Mouse (Mus musculus): ENCODE data around the gene Gm12258. TPM values are rescaled to one million over a fixed set of nuclear protein-coding genes. Genes with fewer than 3 reads are reported as not detected.
A peak's percentile ranks its signal among the peaks of the same experiment; 100 is the strongest.
"Not testable (repeated sequence)": the region's sequence is repeated elsewhere in the genome, so short reads cannot be mapped to it uniquely, and the experiment has no call there.

Gm12258 gene
- polyA plus RNA-seq, 1 experiment, result 2.6 TPM

DNA sequence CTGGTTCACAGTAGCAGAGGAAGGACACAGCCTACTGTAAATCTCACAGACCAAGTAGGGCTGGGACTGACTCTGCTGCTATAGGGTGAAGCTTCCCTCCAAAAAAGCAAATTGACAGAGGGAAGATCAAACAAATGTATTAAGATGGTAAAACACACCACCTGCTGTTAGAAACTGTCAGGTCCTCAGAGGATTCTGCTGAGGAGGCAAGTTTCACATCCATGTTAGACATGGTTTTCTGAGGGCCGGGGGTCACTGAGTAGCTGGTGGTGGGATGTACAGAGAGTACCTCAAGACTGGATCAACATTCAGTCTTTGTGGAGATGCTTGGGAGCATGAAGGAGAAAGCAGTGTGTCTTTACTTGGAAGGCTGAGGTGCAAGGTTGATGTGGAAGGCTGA, 31.3 kb upstream of the Gm12258 start:
- WGBS, result 80% methylated on average over 1 of the region's 1 CpGs
- no peaks in the 10 kb centered on the region for H3K36me3 ChIP-seq (ENCODE audit: control insufficient read depth, insufficient read depth, low read length)
- H3K4me1 ChIP-seq (ENCODE audit: control insufficient read depth, insufficient read depth, insufficient read length), result no peaks in the 10 kb centered on the region
- TF ChIP-seq CTCF (IDR thresholded peaks at IDR 0.05; ENCODE audit: extremely low read depth, insufficient read depth, insufficient read length, insufficient replicate concordance) (no peak), POLR2A (IDR thresholded peaks at IDR 0.05; ENCODE audit: low read depth, low read length) (no peak)
- no peak for DNase-seq (ENCODE audit: low read depth in 1 of 2, low spot score in 2 of 2)
- H3K27ac ChIP-seq (ENCODE audit: insufficient read depth, low read length), result no peak overlapping the region
- no peak overlapping the region for H3K4me3 ChIP-seq (ENCODE audit: extremely low read depth, insufficient read depth, insufficient read length)
- H3K27me3 ChIP-seq (ENCODE audit: control insufficient read depth, insufficient read depth, low read length), result no peaks in the 10 kb centered on the region

DNA sequence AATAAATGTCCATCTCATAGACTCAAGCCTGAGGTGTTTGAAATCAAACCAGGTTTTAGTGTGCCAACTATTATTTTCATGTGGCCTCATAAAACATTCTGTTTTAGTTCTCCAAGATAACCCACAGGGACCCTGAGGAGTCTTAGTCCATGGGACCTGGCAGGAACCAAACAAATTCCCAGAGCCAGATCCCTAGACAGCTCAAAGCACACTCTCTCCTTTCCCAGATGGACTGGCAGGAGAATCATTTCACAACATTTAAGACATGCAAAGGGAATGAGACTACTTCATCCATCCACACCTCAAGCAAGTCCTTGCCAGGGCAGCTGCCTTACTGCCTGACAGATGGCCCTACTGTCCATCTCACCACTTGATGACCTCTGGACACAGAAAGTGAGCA, 18.0 kb upstream of the Gm12258 start, which contains the start of gene Olfr312:
Gene Olfr312 (plus strand): TSS at position 301 of the 400 bp plus-strand sequence.
- H3K4me1 ChIP-seq (ENCODE audit: control insufficient read depth, insufficient read depth, insufficient read length); H3K4me3 ChIP-seq (ENCODE audit: extremely low read depth, insufficient read depth, insufficient read length); H3K27ac ChIP-seq (ENCODE audit: insufficient read depth, low read length); H3K36me3 ChIP-seq (ENCODE audit: control insufficient read depth, insufficient read depth, low read length); H3K27me3 ChIP-seq (ENCODE audit: control insufficient read depth, insufficient read depth, low read length); DNase-seq (ENCODE audit: low read depth in 1 of 2, low spot score in 2 of 2): not testable (repeated sequence)

DNA sequence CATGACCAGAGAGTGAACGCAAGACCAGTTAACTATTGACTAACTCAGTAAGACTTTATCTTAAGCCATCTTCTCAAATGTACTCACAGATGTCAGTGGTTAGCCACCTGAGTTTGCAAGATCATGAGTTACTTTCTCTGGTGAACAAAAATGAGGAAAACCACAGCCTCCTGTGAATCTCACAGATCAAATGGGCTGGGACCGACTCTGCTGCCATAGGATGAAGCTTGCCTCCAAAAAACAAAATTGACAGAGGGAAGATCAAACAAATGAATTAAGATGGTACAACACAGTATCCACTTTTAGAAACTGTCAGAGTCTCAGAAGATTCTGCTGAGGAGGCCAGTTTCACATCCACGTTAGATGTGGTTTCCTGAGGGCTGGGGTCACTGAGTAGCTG, 17.2 kb upstream of the Gm12258 start:
- 30% methylated on average over 3 of the region's 3 CpGs for WGBS
- H3K4me3 ChIP-seq (ENCODE audit: extremely low read depth, insufficient read depth, insufficient read length), result no peak overlapping the region
- H3K27ac ChIP-seq (ENCODE audit: insufficient read depth, low read length), result no peak overlapping the region
- no peaks in the 10 kb centered on the region for H3K27me3 ChIP-seq (ENCODE audit: control insufficient read depth, insufficient read depth, low read length)
- TF ChIP-seq CTCF (IDR thresholded peaks at IDR 0.05; ENCODE audit: extremely low read depth, insufficient read depth, insufficient read length, insufficient replicate concordance), result no peak
- no peak for TF ChIP-seq POLR2A (IDR thresholded peaks at IDR 0.05; ENCODE audit: low read depth, low read length)
- no peak for DNase-seq (ENCODE audit: low read depth in 1 of 2, low spot score in 2 of 2)
- H3K36me3 ChIP-seq (ENCODE audit: control insufficient read depth, insufficient read depth, low read length), result no peaks in the 10 kb centered on the region
- H3K4me1 ChIP-seq (ENCODE audit: control insufficient read depth, insufficient read depth, insufficient read length), result no peaks in the 10 kb centered on the region

DNA sequence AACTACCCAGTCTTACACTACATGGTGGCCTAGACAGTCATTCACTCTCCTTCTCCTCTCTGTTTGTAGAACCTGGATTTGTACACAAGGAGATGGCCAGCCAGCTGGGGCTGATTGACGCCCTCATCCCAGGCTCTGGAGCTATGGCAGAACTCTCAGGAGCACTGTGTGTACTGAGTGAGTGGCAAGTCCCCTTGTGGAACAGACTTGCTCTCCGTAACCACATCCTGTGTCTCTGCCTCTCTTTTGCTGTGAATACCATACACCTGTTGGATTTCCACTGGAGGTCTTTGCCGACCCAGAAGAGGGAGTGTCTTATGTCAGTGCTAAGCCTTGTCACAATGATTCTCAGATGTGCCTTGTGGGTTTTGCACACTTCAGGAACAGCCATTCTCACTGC, 14.4 kb upstream of the Gm12258 start:
- not testable (repeated sequence) for H3K4me3 ChIP-seq (ENCODE audit: extremely low read depth, insufficient read depth, insufficient read length); H3K27ac ChIP-seq (ENCODE audit: insufficient read depth, low read length); H3K36me3 ChIP-seq (ENCODE audit: control insufficient read depth, insufficient read depth, low read length); H3K27me3 ChIP-seq (ENCODE audit: control insufficient read depth, insufficient read depth, low read length); H3K4me1 ChIP-seq (ENCODE audit: control insufficient read depth, insufficient read depth, insufficient read length); DNase-seq (ENCODE audit: low read depth in 1 of 2, low spot score in 2 of 2)
- 62% methylated on average over 3 of the region's 3 CpGs for WGBS

GRCm38 (mm10) chr11:58838951-58839350, 8.0 kb upstream of the Gm12258 start, which contains the start of gene Olfr311:
Olfr311 (plus strand) TSS chr11:58839251.
- not testable (repeated sequence) for H3K36me3 ChIP-seq (ENCODE audit: control insufficient read depth, insufficient read depth, low read length); H3K4me1 ChIP-seq (ENCODE audit: control insufficient read depth, insufficient read depth, insufficient read length); H3K27me3 ChIP-seq (ENCODE audit: control insufficient read depth, insufficient read depth, low read length); H3K27ac ChIP-seq (ENCODE audit: insufficient read depth, low read length); H3K4me3 ChIP-seq (ENCODE audit: extremely low read depth, insufficient read depth, insufficient read length); DNase-seq (ENCODE audit: low read depth in 1 of 2, low spot score in 2 of 2)

- TF ChIP-seq CTCF (IDR thresholded peaks at IDR 0.05; ENCODE audit: extremely low read depth, insufficient read depth, insufficient read length, insufficient replicate concordance) (no peak), POLR2A (IDR thresholded peaks at IDR 0.05; ENCODE audit: low read depth, low read length) (no peak)
- 5% methylated on average over 9 of the region's 9 CpGs for WGBS
- H3K27me3 ChIP-seq (ENCODE audit: control insufficient read depth, insufficient read depth, low read length), result no peaks in the 10 kb centered on the region
These were observed 678 bp downstream of the Gm12258 start for GRCm38 (mm10) chr11:58847636-58848035.

GRCm38 (mm10) chr11:58849731-58850130, 2.8 kb downstream of the Gm12258 start:
- TF ChIP-seq CTCF (IDR thresholded peaks at IDR 0.05; ENCODE audit: extremely low read depth, insufficient read depth, insufficient read length, insufficient replicate concordance), result no peak
- H3K27ac ChIP-seq (ENCODE audit: insufficient read depth, low read length), result no peak overlapping the region
- peaks cover 8% of the 10 kb centered on the region for H3K36me3 ChIP-seq (ENCODE audit: control insufficient read depth, insufficient read depth, low read length)
- H3K4me3 ChIP-seq (ENCODE audit: extremely low read depth, insufficient read depth, insufficient read length), result no peak overlapping the region
- H3K4me1 ChIP-seq (ENCODE audit: control insufficient read depth, insufficient read depth, insufficient read length), result no peaks in the 10 kb centered on the region; the same call in none of the 2 replicates
- WGBS, result 87% methylated on average over 2 of the region's 2 CpGs
- no peak for DNase-seq (ENCODE audit: low read depth in 1 of 2, low spot score in 2 of 2)
- H3K27me3 ChIP-seq (ENCODE audit: control insufficient read depth, insufficient read depth, low read length), result no peaks in the 10 kb centered on the region

More at GRCm38 (mm10) chr11:58847636-58848035, 678 bp downstream of the Gm12258 start:
- peaks cover 6% of the 10 kb centered on the region; the same call in 1 of the 2 replicates for H3K36me3 ChIP-seq (ENCODE audit: control insufficient read depth, insufficient read depth, low read length)
- no peaks in the 10 kb centered on the region; the same call in none of the 2 replicates for H3K4me1 ChIP-seq (ENCODE audit: control insufficient read depth, insufficient read depth, insufficient read length)
- peak overlapping the region; percentile 72 for H3K4me3 ChIP-seq (ENCODE audit: extremely low read depth, insufficient read depth, insufficient read length)
- DNase-seq (ENCODE audit: low read depth in 1 of 2, low spot score in 2 of 2), result no peak
- H3K27ac ChIP-seq (ENCODE audit: insufficient read depth, low read length), result no peak overlapping the region

DNA sequence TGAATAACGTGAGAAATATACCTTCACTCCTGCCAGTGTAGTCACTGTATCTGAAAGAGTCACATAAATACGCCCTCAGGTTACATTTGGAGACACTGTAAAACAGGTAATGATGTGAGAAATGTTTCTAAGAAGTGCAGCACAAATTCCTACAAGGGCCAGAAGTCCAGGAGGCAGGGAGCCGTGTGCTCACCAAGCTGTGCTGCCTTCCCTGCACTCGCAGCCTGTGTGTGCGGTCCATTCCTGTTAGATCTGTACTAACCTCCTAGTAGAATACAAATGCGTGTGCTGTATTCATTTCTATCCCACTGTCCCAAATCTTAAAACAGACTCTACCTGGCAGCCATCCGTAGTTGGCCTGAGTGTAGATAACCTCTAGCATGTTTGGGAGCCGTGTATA, 13.8 kb downstream of the Gm12258 start:
- no peak overlapping the region for H3K4me3 ChIP-seq (ENCODE audit: extremely low read depth, insufficient read depth, insufficient read length)
- no peaks in the 10 kb centered on the region for H3K27me3 ChIP-seq (ENCODE audit: control insufficient read depth, insufficient read depth, low read length)
- no peak overlapping the region for H3K27ac ChIP-seq (ENCODE audit: insufficient read depth, low read length)
- DNase-seq (ENCODE audit: low read depth in 1 of 2, low spot score in 2 of 2), result no peak
- 94% methylated on average over 8 of the region's 8 CpGs for WGBS
- TF ChIP-seq POLR2A (IDR thresholded peaks at IDR 0.05; ENCODE audit: low read depth, low read length), result no peak
- no peak for TF ChIP-seq CTCF (IDR thresholded peaks at IDR 0.05; ENCODE audit: extremely low read depth, insufficient read depth, insufficient read length, insufficient replicate concordance)
- H3K4me1 ChIP-seq (ENCODE audit: control insufficient read depth, insufficient read depth, insufficient read length), result no peaks in the 10 kb centered on the region
- peaks cover 33% of the 10 kb centered on the region for H3K36me3 ChIP-seq (ENCODE audit: control insufficient read depth, insufficient read depth, low read length)
